Mouse (Mus musculus): ENCODE data around the gene Pxt1. TPM values are rescaled to one million over a fixed set of nuclear protein-coding genes. Genes with fewer than 3 reads are reported as not detected.

Pxt1 gene
- total RNA-seq, 2 experiments from 2014 or later: not detected

Other genes with a start within 250 kb of the Pxt1 start
- 1 to 10 TPM; 2.0 to 3.4 TPM for gene AC170998.1, start 217.8 kb downstream of the Pxt1 start, total RNA-seq (2021)
- under 1 TPM; 0.72 to 0.83 TPM for gene Mapk13, start 174.5 kb downstream of the Pxt1 start, total RNA-seq (2021)
- 10 to 100 TPM; 40.4 to 41.5 TPM for gene Brpf3, start 142.8 kb downstream of the Pxt1 start, total RNA-seq (2021)
- gene Pnpla1, start 85.4 kb downstream of the Pxt1 start, total RNA-seq (2021): under 1 TPM; 0.22 to 0.42 TPM
- gene 4930539E08Rik, start 28.5 kb downstream of the Pxt1 start, total RNA-seq (2021): 1 to 10 TPM; 3.0 to 6.7 TPM
- gene Kctd20, start 8.1 kb upstream of the Pxt1 start, total RNA-seq (2021): 100 to 1,000 TPM in 1 of 2 experiments, 10 to 100 TPM in 1; 99.1 to 109 TPM
- gene Stk38, start 64.2 kb upstream of the Pxt1 start, total RNA-seq (2021): 10 to 100 TPM; 83.3 to 93.2 TPM
- gene Srsf3, start 88.8 kb upstream of the Pxt1 start, total RNA-seq (2021): 100 to 1,000 TPM; 220 to 228 TPM
- 10 to 100 TPM; 29.6 to 34.4 TPM for gene Cdkn1a, start 147.1 kb upstream of the Pxt1 start, total RNA-seq (2021)
- 1 to 10 TPM in 1 of 2 experiments, under 1 TPM in 1; 0.54 to 1.0 TPM for gene Rab44, start 170.3 kb upstream of the Pxt1 start, total RNA-seq (2021)